Mouse (Mus musculus): ENCODE measurements around the gene Snx17.
A peak's percentile ranks its signal among the peaks of the same experiment; 100 is the strongest.

Gene Snx17

DNA sequence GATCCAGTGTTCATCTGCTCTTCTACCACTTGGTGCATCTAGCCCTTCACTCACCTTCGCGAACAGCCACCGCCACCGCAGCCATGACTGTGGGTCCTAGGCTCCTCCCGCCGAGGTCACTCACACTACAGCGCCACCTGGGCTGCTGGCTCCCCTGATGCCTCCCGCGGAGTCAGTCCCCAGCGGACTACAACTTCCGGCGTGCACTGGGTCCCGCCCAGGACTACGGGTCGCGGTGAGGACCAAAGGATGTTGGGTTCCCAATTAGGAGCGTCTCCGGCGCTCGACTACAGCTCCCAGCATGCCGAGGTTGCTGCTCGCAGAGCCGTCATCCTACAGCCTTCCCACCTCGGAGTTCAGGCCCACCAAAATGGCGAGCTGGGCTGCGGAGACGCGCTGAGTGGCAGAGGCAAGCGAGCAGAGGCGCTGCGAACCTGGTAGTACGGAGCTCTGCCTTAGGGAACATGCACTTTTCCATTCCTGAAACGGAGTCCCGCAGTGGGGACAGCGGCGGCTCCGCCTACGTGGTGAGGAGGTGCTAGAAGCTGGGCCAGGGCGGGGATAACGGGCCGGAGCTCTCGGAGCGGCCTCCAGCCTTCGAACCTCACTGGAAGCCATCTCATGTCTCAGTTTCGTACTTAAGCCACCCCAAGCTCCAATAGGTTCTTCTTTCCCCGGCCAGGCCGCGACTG is at the start of gene Snx17, which contains the start of gene Eif2b4:
Snx17 (plus strand) TSS at position 289 of the 692 bp plus-strand sequence.
Eif2b4 (minus strand) TSS at position 492 of the 692 bp plus-strand sequence.
- peak; percentile 99 to 100 for DNase-seq (ENCODE audit: low spot score in 2 of 2)

DNA sequence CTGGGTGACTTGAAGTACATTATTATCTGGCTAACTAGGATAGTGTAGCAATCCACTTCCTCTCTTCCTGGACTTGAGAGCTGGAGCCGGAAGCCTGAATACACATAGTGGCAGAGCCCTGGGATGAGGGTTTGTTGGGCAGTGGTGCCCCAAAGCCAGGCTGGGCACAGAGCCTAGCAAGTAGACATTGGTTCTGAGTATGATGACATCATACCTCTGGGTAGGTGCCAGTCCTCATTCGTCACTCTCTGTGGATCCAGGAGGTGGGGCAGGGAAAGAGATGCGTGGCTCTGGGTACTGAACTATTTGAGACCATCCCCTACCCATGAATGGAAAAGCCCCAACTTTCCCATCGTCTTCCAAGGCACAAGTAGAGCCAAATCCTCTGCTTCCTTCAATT is 43.2 kb upstream of the Snx17 start:
- DNase-seq (ENCODE audit: low spot score in 2 of 2): no peak

DNA sequence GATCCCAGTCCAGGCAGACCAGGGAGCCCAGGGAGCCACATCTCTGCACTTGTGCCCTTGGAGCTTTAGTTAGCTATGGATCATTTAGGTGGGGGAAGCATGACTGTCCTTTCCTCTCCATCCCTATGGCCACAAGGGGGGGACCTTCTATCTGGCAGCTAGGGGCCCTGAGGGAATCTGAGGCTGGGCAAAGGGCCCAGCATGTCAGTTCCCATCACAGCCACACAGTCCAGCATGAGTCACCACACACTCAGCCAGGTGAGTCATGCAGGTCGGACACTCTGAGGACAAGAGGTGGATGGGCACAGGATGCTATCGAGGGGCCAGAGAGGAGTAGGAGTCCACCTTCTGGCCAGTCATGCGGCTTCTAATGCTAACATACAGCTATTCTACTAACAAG is 41.3 kb upstream of the Snx17 start:
- DNase-seq (ENCODE audit: low spot score in 2 of 2): no peak

DNA sequence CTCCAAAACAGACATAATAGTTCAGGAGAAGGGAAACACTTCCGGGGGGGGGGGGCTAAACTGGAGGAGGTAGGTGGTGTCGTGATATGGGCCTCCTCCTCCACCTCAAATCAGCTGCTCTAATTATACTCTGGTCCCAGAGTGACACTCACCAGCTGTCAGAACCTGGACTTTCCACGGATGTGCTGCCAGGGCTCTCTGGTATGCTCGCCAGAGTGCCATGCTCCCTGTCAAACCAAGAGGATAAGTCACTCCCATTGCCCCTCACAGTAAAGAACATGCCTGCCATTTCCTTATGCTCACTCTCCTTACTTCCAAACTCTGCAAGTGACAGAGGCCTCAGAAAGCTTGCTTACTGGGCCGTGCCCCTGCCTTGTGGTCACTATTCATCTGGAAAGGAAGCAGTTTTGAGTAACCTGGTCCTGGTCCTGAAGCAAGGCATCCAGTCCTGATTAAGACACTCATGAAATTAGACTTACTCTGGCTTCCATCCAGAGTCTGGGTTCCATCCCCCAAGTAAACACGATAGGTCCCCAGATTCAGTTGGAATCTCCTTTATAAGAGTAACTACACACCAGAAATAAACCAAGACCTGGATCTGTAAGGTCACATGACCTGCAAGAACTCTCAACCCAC is 39.4 kb upstream of the Snx17 start:
- DNase-seq (ENCODE audit: low spot score in 2 of 2): no peak

DNA sequence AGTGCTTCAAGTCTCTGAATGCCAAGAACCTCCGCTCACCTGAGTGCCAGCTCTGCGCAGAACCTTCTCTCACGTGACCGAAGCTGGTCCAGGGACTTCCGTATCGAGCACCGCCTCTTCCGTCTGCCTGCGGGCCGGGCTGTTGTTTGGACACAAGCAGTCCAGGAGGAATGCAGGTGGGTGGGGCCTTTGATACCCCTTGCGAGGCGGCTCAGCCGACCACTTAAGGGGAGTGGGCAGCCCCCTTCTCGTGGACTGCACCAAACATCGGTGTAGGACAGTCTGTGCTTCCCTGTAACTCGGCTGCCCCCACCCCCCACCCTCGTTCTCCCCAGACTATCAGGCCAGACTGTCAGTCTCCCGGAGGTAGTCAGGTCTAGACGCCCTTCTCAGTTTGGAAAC is 38.9 kb upstream of the Snx17 start, which contains the start of gene Mpv17:
Mpv17 (minus strand) TSS at position 100 of the 402 bp plus-strand sequence.
- DNase-seq (ENCODE audit: low spot score in 2 of 2): peak; percentile 76 to 80

DNA sequence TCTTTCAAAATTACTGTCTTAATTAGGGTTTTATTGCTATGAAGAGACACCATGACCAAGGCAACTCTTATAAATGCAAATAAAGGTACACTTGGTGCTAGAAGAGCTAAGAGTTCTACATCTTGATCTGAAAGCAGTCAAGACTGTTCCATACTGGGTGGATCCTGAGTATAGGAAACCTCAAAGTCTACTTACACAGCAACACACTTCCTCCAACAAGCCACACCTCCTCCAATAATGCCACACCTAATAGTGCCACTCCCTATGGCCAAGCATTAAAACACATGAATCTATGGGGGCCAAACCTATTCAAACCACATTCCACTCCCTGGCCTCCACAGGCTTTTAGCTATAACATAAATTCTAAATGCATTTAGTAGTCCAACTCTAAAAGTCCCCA is 30.6 kb upstream of the Snx17 start:
- DNase-seq (ENCODE audit: low spot score in 2 of 2): no peak

DNA sequence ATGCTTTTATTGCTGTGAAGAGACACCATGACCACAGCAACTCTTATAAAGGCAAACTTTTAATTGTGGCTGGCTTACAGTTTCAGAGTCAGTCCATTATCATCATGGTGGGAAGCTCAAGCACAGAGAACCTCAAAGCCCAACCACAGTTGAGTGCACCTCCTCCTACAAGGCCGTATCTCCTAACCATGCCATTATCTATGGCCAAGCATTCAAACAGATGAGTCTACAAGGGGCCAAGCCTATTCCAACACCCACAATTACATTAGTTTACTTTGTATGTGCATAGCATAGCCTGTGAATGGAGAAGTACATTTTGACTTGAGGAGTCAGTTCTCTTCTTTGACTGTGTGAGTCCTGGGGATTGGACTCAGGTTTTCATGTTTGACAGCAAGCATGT is 28.1 kb upstream of the Snx17 start:
- no peak for DNase-seq (ENCODE audit: low spot score in 2 of 2)

DNA sequence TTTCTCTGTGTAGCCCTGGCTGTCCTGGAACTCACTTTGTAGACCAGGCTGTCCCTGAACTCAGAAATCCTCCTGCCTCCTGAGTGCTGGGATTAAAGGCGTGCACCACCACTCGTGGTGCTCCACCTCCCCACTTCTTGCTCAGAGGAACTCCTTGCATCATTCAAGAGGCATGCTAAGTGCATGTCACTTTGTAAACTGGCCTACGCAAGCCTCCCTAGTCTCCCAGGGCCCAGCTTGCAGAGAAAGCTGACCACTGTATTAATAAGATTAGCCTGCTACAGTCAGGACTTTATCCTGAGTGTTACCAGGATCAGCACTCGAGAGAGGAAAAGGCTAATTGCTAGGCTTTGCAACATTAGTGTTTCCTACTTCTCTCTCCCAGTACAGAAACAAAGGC is 24.4 kb upstream of the Snx17 start:
- no peak for DNase-seq (ENCODE audit: low spot score in 2 of 2)

DNA sequence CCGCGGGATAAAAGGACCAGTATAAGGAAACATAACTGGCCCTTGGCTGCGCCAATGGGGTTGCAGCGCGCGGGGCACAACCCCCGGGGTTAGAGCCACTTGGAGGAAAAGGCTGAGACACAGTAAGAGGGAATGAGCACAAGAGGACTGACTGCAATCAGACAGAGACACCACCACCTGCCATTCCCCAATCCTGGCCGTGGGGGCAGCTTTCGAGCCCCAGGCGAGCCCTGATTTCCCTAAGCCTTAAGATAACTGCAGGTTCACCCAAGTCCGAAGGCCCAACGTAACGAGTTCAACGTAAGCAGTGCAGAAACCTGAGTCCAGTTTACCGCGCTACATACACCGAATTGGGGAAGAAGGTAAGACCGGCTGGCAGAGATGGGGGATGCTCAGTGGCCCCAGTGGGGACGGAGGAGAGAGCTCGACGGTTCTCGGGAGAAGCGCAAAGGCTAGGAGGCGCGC is 13.7 kb upstream of the Snx17 start:
- DNase-seq (ENCODE audit: low spot score in 2 of 2): peak in 1 of 2 experiments; percentile 30

DNA sequence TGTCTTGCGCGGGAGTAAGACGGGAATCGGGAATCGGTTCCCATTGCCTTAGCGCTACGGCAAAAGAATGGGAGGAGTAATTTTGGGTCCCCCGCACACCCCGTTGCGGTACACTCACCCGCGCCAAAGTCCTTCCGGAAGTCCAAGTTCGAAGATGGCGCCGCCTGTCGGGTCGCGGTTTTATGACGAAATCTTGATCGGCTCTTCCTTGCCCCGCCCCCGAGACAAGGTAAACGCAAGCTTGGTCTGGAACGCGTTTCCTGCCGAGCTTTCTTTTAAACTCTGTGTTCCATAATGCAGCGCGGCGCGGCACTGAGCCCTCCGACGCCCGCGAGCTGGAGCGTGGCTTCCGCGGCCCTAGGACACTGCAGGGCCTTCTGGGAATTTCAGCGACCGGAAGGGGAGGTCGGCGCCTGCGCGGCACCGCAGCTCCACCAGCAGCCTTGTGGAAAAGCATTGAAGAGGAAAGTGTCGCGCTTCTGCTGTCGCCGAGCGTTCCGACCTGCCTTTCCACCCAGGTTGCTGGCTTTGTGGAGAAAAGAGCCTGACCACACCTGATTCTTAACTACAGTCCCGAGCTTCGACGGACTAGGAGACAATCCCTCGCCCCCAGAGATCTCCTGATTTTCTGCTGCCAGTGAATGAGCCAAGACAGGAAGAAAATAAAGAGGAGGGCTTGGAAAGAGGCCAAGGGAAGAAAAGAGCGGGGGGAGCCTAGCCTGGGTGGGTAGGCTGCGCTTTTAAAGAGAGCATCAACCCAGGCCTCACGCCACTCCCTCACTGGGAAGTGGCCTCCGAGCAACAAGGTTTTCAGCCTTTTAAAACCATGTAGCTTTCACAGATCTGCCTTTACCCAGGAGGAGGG is 13.0 kb upstream of the Snx17 start, which contains the start of the genes Gm29609 and Gtf3c2:
Gm29609 (minus strand) TSS at position 146 of the 865 bp plus-strand sequence.
Gtf3c2 (minus strand) TSS at position 379 of the 865 bp plus-strand sequence.
- peak; percentile 96 to 97 for DNase-seq (ENCODE audit: low spot score in 2 of 2)

DNA sequence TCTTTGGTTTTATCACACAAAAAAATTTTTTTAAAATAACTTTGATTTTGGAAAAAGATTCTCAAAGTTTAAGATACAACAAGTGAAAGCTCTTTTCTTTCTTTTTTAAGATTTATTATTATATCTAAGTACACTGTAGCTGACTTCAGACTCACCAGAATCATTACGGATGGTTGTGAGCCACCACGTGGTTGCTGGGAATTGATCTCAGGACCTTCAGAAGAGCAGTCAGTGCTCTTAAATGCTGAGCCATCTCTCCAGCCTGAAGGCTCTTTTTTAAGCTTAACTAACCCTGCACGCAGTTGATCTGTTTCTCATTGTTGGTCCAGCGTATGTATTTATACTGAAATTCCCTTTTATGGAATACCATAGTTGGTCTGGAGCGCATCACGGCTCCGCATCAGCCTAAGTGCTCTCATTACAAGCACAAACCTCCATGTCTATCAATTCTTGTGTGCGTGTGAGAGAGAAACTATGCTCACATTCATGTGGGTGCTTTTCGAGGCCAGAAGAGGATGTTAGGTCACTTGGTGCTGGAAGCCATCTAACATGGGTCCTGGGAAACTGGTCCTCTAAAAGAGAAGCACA is 11.8 kb upstream of the Snx17 start:
- no peak for DNase-seq (ENCODE audit: low spot score in 2 of 2)

DNA sequence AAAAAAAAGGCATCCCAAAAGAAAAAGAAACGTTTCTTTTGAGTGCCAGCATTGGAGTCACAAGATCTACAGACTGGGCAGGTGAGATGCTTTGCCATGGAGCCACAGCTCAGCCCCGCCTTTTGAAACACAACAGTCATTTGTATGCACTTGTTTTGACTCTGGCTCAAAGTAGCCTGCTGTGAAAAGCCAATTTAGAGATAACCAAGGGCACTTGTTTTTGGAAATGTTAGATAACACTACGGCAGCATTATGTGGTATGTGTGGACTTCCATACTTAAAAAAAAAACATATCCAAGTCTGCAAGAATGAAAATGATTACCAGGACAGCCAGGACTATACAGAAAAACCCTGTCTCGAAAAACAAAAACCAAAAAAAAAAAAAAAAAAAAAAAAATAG is 9.3 kb upstream of the Snx17 start:
- DNase-seq (ENCODE audit: low spot score in 2 of 2): no peak

DNA sequence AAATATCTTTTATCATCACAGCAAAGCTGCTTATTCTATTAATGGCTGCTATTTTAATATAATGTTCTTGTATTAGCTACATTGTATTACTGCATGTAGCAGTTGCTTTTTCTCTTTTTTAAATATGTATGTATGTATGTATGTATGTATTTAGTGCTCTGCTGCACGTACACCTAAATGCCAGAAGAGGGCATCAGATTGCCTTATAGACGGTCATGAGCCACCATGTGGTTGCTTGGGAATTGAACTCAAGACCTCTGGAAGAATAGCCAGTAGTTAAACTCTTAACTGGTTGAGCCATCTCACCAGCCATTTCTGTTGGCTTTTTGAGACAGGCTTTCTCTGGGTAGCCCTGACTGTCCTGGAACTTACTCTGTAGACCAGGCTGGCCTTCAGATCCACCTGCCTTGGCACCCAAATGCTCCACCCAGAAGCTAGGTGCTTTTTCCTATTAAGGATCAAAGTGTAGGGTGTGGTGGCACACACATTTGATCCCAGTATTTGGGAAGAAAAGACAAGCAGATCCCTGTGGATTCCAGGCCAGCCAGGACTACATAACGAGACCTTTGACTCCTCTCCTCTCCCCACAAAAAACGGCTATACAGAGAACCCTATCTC is 4.7 kb upstream of the Snx17 start:
- no peak for DNase-seq (ENCODE audit: low spot score in 2 of 2)

DNA sequence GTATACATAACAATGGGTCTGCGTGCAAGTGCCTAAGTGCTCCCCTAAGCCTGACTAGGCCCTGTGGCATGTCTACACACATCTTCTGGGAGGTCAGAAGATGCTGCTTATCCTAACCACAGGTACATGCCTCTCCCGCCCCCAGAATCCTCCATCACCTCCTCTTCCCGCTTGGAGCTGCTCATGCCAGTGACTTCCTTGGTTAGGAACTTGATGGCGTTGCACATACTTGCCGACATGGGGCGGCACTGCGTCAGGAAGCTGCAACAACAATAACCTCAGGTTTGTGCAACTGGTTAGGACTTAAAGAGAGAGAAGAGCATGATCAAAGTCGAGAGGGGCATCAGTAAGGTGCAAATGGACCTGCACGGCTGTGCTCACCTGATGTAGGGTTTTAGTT is 2.8 kb upstream of the Snx17 start:
- DNase-seq (ENCODE audit: low spot score in 2 of 2): no peak

DNA sequence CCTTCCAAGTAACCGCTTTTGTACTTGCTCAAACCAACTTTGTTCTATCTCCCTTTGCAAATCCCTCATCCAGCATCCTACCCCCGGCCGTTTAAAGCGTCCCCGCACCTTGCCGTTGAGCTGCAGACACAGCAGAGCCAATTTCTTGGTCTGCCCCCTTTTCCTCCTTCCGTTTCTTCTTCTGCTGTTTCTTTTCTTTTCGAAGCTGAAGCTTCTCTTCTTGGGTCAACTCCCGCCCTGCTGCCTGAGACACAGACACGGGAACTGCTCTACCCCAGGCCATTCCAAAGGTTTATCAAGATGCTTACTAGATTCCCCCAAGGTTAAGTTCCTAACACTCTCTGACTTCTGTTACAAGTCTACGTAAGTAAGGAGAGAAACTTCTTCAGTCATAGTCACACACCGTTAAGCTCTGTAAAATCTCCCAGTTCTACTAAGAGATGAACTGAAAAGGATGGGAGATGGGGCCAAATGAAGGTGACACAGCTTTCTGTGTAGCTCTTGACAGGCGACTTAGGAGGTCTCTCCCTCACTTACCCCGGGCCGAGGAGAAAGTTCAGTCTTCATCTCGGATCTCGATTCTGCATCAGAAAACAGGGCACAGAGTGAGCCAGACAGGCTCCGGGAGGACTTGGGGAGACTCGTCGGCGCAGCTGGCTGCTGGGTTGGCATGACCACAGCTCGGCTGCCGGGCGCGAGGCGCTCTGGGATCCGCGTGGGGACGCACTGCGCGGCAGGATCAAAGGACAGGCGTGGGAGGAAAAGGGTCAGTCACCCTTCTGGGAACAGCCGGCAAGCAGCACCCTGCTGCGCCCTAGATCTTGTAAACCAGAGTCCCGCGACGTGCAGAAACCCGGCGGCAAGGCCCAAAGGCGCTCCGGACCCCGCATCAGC is 735 bp upstream of the Snx17 start:
- DNase-seq (ENCODE audit: low spot score in 2 of 2): peak in 1 of 2 experiments; percentile 57

DNA sequence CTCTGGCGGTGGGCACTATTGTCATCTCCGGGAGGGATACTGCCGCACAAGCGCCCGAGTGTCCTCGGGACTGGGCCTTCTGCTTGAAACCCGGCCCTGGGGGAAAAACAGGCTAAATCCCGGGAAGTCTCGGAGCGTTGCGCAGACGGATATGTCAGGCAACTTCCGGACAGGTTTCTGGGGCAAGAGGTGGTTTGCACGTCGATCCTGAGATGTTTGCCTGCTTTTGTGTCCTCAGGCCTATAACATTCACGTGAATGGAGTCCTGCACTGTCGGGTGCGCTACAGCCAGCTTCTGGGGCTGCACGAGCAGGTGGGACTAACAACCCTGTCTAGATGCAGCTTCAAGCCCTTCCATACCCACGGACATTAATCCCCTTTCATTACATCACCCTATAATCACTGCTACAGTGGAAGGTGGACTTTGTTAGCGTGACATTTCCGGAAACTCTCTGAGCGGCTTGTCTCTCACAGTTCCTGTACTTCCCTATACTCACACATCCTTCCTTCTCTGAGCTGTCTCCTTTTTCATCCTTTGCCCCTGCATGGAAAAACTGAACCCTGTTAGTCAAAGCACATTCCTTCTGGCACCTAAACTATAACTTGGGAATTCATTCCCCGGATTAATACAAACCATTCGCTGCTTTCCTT is 729 bp downstream of the Snx17 start:
- no peak for DNase-seq (ENCODE audit: low spot score in 2 of 2)

DNA sequence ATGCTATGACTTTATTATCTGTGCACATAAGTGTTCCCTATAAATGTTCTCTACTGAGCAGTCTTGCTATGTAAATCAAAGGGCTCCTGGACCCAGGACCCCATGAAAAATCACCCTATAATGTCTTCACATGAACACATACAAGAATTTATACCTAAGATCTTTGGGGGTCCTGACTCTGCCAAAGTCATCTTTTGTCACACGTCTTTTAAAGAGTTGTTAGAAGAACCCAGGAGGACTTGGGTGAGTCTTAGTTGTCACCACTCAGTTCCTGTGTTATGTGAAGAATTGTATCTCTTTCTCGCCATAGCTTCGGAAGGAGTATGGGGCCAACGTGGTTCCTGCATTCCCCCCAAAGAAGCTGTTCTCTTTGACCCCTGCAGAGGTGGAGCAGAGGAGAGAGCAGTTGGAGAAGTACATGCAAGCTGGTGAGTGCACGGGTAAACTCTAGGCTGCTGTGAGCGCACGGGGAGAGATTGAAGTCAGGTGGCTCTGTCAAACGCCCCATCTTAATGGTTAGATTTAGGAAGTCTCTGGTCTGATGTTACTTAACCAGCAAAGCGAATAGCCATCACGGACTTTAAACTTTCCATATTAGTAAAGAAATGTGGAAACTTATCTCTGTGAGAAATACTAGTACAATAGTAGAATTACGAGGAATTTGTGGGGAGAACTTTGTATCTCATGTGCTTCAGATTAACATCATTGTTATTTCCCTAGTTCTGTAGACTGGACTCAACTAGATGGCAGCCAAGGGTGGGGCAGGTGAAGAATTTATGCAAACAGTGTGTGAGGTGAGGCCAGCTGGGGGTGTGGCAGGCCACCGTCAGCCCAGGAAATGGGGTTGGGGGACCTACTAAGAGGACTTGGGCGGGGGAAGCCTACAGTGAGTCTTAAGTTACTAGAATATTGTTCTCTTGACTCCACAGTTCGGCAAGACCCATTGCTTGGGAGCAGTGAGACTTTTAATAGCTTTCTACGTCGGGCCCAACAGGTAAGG is 1.8 kb downstream of the Snx17 start:
- no peak for DNase-seq (ENCODE audit: low spot score in 2 of 2)

DNA sequence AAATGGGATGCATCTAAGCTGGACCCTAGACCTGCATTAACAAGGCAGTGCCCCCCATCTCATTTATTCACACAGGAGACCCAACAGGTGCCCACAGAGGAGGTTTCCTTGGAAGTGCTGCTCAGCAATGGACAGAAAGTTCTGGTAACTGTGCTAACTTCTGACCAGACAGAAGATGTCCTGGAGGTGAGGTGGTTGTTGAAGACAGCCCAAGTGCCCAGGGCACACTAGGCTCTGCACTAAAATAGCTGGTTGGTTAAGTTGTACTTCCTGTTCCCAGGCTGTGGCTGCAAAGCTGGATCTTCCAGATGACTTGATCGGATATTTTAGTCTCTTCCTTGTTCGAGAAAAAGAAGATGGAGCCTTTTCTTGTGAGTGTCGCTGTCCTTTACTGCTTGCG is 2.6 kb downstream of the Snx17 start:
- no peak for DNase-seq (ENCODE audit: low spot score in 2 of 2)

Data from right cerebral cortex, postnatal 36 days (tissue).